Mouse (Mus musculus): ENCODE data around the gene Rad54l2. TPM values are rescaled to one million over a fixed set of nuclear protein-coding genes. Genes with fewer than 3 reads are reported as not detected.

The Rad54l2 gene
- polyA plus RNA-seq, 1 experiment = 10.7 TPM

GRCm38 (mm10) chr9:106739962-106740361 lies 49.0 kb downstream of the Rad54l2 start:
- H3K4me3 ChIP-seq (replicated peaks; ENCODE audit: insufficient read depth, low read depth, low read length) = no peak overlapping the region
- H3K27me3 ChIP-seq (ENCODE audit: control insufficient read depth, insufficient read depth, low read length) = no peaks in the 10 kb centered on the region
- no peak for TF ChIP-seq POLR2A (IDR thresholded peaks at IDR 0.05; ENCODE audit: borderline replicate concordance, insufficient read depth, low read length)
- no peak for TF ChIP-seq CTCF (IDR thresholded peaks at IDR 0.05; ENCODE audit: borderline replicate concordance, insufficient read depth, low read depth, low read length)
- no peak for DNase-seq
- peaks cover 6% of the 10 kb centered on the region; the same call in 1 of the 2 replicates for H3K4me1 ChIP-seq (ENCODE audit: control insufficient read depth, insufficient read depth, low read length)
- H3K27ac ChIP-seq (ENCODE audit: insufficient read depth, low read length) = no peak overlapping the region
- 94% methylated on average over 1 of the region's 1 CpGs for WGBS

- H3K27ac ChIP-seq (ENCODE audit: insufficient read depth, low read length) = peak overlapping the region; percentile 19; the same call in 1 of the 2 replicates
- no peaks in the 10 kb centered on the region for H3K27me3 ChIP-seq (ENCODE audit: control insufficient read depth, insufficient read depth, low read length)
- DNase-seq = peak in 1 of 2 experiments; percentile 33
- 77% methylated on average over 1 of the region's 1 CpGs for WGBS
- peaks cover 6% of the 10 kb centered on the region; the same call in 1 of the 2 replicates for H3K4me1 ChIP-seq (ENCODE audit: control insufficient read depth, insufficient read depth, low read length)
- TF ChIP-seq POLR2A (IDR thresholded peaks at IDR 0.05; ENCODE audit: borderline replicate concordance, insufficient read depth, low read length) (no peak), CTCF (IDR thresholded peaks at IDR 0.05; ENCODE audit: borderline replicate concordance, insufficient read depth, low read depth, low read length) (no peak)
- no peak overlapping the region for H3K4me3 ChIP-seq (replicated peaks; ENCODE audit: insufficient read depth, low read depth, low read length)
These were observed 49.9 kb downstream of the Rad54l2 start for GRCm38 (mm10) chr9:106739056-106739455.

- no peaks in the 10 kb centered on the region for H3K27me3 ChIP-seq (ENCODE audit: control insufficient read depth, insufficient read depth, low read length)
- 83% methylated on average over 2 of the region's 2 CpGs for WGBS
- H3K4me3 ChIP-seq (replicated peaks; ENCODE audit: insufficient read depth, low read depth, low read length) = no peak overlapping the region
- no peak for DNase-seq
- TF ChIP-seq CTCF (IDR thresholded peaks at IDR 0.05; ENCODE audit: borderline replicate concordance, insufficient read depth, low read depth, low read length) (no peak), POLR2A (IDR thresholded peaks at IDR 0.05; ENCODE audit: borderline replicate concordance, insufficient read depth, low read length) (no peak)
- peaks cover 6% of the 10 kb centered on the region; the same call in 1 of the 2 replicates for H3K4me1 ChIP-seq (ENCODE audit: control insufficient read depth, insufficient read depth, low read length)
- no peak overlapping the region for H3K27ac ChIP-seq (ENCODE audit: insufficient read depth, low read length)
These were observed 50.6 kb downstream of the Rad54l2 start for GRCm38 (mm10) chr9:106738199-106738985.

GRCm38 (mm10) chr9:106733690-106734089 lies 55.3 kb downstream of the Rad54l2 start:
- Histone ChIP-seq H3K4me3 (replicated peaks; ENCODE audit: insufficient read depth, low read depth, low read length) (no peak overlapping the region), H3K4me1 (ENCODE audit: control insufficient read depth, insufficient read depth, low read length) (peaks cover 3% of the 10 kb centered on the region), H3K27ac (ENCODE audit: insufficient read depth, low read length) (no peak overlapping the region), H3K27me3 (ENCODE audit: control insufficient read depth, insufficient read depth, low read length) (no peaks in the 10 kb centered on the region)
- no peak for DNase-seq
- TF ChIP-seq CTCF (IDR thresholded peaks at IDR 0.05; ENCODE audit: borderline replicate concordance, insufficient read depth, low read depth, low read length) (no peak), POLR2A (IDR thresholded peaks at IDR 0.05; ENCODE audit: borderline replicate concordance, insufficient read depth, low read length) (no peak)
- 71% methylated on average over 2 of the region's 2 CpGs for WGBS

GRCm38 (mm10) chr9:106729416-106729815 lies 59.6 kb downstream of the Rad54l2 start:
- TF ChIP-seq CTCF (IDR thresholded peaks at IDR 0.05; ENCODE audit: borderline replicate concordance, insufficient read depth, low read depth, low read length) (no peak), POLR2A (IDR thresholded peaks at IDR 0.05; ENCODE audit: borderline replicate concordance, insufficient read depth, low read length) (no peak)
- 89% methylated on average over 2 of the region's 2 CpGs for WGBS
- peaks cover 3% of the 10 kb centered on the region; the same call in 1 of the 2 replicates for H3K4me1 ChIP-seq (ENCODE audit: control insufficient read depth, insufficient read depth, low read length)
- no peak overlapping the region for H3K27ac ChIP-seq (ENCODE audit: insufficient read depth, low read length)
- no peak overlapping the region for H3K4me3 ChIP-seq (replicated peaks; ENCODE audit: insufficient read depth, low read depth, low read length)
- DNase-seq = no peak
- H3K27me3 ChIP-seq (ENCODE audit: control insufficient read depth, insufficient read depth, low read length) = no peaks in the 10 kb centered on the region

- H3K4me3 ChIP-seq (replicated peaks; ENCODE audit: insufficient read depth, low read depth, low read length) = no peak overlapping the region
- 88% methylated on average over 1 of the region's 1 CpGs for WGBS
- no peak for DNase-seq
- no peak overlapping the region for H3K27ac ChIP-seq (ENCODE audit: insufficient read depth, low read length)
- peaks cover 3% of the 10 kb centered on the region; the same call in 1 of the 2 replicates for H3K4me1 ChIP-seq (ENCODE audit: control insufficient read depth, insufficient read depth, low read length)
- TF ChIP-seq CTCF (IDR thresholded peaks at IDR 0.05; ENCODE audit: borderline replicate concordance, insufficient read depth, low read depth, low read length) (no peak), POLR2A (IDR thresholded peaks at IDR 0.05; ENCODE audit: borderline replicate concordance, insufficient read depth, low read length) (no peak)
- no peaks in the 10 kb centered on the region for H3K27me3 ChIP-seq (ENCODE audit: control insufficient read depth, insufficient read depth, low read length)
These were observed 62.1 kb downstream of the Rad54l2 start for GRCm38 (mm10) chr9:106726891-106727290.

GRCm38 (mm10) chr9:106725435-106725834 lies 63.6 kb downstream of the Rad54l2 start:
- no peak overlapping the region for H3K27ac ChIP-seq (ENCODE audit: insufficient read depth, low read length)
- over 99% methylated on average over 2 of the region's 2 CpGs for WGBS
- TF ChIP-seq CTCF (IDR thresholded peaks at IDR 0.05; ENCODE audit: borderline replicate concordance, insufficient read depth, low read depth, low read length) (no peak), POLR2A (IDR thresholded peaks at IDR 0.05; ENCODE audit: borderline replicate concordance, insufficient read depth, low read length) (no peak)
- H3K4me1 ChIP-seq (ENCODE audit: control insufficient read depth, insufficient read depth, low read length) = peaks cover 2% of the 10 kb centered on the region; the same call in 1 of the 2 replicates
- no peak for DNase-seq
- H3K4me3 ChIP-seq (replicated peaks; ENCODE audit: insufficient read depth, low read depth, low read length) = no peak overlapping the region
- H3K27me3 ChIP-seq (ENCODE audit: control insufficient read depth, insufficient read depth, low read length) = no peaks in the 10 kb centered on the region

- Histone ChIP-seq H3K27me3 (ENCODE audit: control insufficient read depth, insufficient read depth, low read length) (no peaks in the 10 kb centered on the region), H3K4me1 (ENCODE audit: control insufficient read depth, insufficient read depth, low read length) (no peaks in the 10 kb centered on the region), H3K27ac (ENCODE audit: insufficient read depth, low read length) (no peak overlapping the region), H3K4me3 (replicated peaks; ENCODE audit: insufficient read depth, low read depth, low read length) (no peak overlapping the region)
- TF ChIP-seq POLR2A (IDR thresholded peaks at IDR 0.05; ENCODE audit: borderline replicate concordance, insufficient read depth, low read length) (no peak), CTCF (IDR thresholded peaks at IDR 0.05; ENCODE audit: borderline replicate concordance, insufficient read depth, low read depth, low read length) (no peak)
- WGBS = 89% methylated on average over 1 of the region's 1 CpGs
- DNase-seq = no peak
These were observed 64.1 kb downstream of the Rad54l2 start for GRCm38 (mm10) chr9:106724864-106725263.
